Mouse (Mus musculus): ENCODE measurements around the gene Nuak1. TPM values are rescaled to one million over a fixed set of nuclear protein-coding genes. Genes with fewer than 3 reads are reported as not detected.

Nuak1 gene
- polyA plus RNA-seq, 1 experiment from 2014 or later, result 5.5 TPM

DNA sequence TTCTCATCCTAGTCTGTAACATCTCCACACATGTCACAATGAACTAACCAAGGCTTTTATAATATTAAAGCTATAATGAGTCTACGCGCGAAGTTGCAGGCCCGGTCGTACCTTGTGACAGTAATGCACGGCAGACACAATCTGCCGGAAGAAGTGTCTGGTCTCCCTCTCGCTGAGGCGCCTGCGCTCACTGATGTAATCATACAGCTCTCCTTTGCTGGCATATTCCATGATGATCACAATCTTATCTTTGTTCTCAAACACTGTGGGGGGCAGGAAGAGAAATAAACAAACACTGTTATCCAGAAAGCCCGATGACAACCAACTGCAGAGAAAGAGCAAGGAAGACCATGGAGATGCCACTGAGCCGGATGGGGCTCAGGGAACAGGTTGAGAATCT, 46.5 kb downstream of the Nuak1 start:
- no peaks in the 10 kb centered on the region for H3K27me3 ChIP-seq (ENCODE audit: control insufficient read depth, insufficient read depth, low read depth, low read length)
- H3K4me2 ChIP-seq (ENCODE audit: low read length), result no peak overlapping the region
- no peak for ATAC-seq
- no peak overlapping the region for H3K9ac ChIP-seq (ENCODE audit: low read depth, low read length)
- H3K9me3 ChIP-seq (replicated peaks; ENCODE audit: control insufficient read depth, low read length, poor library complexity, severe bottlenecking), result no peaks in the 10 kb centered on the region
- 78% methylated on average over 12 of the region's 12 CpGs for WGBS
- H3K27ac ChIP-seq (ENCODE audit: low read length), result no peak overlapping the region
- H3K36me3 ChIP-seq (ENCODE audit: control insufficient read depth, insufficient read depth, low read length), result no peaks in the 10 kb centered on the region
- H3K4me1 ChIP-seq (ENCODE audit: control insufficient read depth, insufficient read depth, low read length), result peaks cover 17% of the 10 kb centered on the region; the same call in 1 of the 2 replicates
- no peak overlapping the region for H3K4me3 ChIP-seq (ENCODE audit: low read depth, low read length)

DNA sequence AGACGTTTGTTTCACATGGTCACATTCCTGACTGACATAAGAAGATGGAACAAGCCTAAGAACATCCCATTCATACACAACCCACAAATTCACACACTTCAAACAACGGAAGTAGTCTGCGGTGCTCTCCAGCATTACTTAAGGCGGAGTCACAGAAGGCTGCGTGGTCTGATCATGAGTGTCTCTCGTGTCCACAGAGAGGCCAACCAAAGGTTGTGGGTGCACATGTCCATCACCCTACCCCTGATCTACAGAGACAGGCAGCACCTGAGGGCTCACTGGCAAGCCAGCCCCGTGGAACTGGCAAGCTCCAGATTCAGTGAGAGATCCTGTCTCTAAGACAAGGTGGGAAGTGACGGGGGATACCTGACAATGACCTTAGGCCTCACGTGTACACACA, 47.0 kb downstream of the Nuak1 start:
- no peaks in the 10 kb centered on the region for H3K27me3 ChIP-seq (ENCODE audit: control insufficient read depth, insufficient read depth, low read depth, low read length)
- H3K9me3 ChIP-seq (replicated peaks; ENCODE audit: control insufficient read depth, low read length, poor library complexity, severe bottlenecking), result no peaks in the 10 kb centered on the region
- ATAC-seq, result no peak
- no peak overlapping the region for H3K27ac ChIP-seq (ENCODE audit: low read length)
- H3K4me2 ChIP-seq (ENCODE audit: low read length), result no peak overlapping the region
- no peak overlapping the region for H3K4me3 ChIP-seq (ENCODE audit: low read depth, low read length)
- peaks cover 20% of the 10 kb centered on the region for H3K4me1 ChIP-seq (ENCODE audit: control insufficient read depth, insufficient read depth, low read length)
- H3K36me3 ChIP-seq (ENCODE audit: control insufficient read depth, insufficient read depth, low read length), result no peaks in the 10 kb centered on the region
- 73% methylated on average over 9 of the region's 9 CpGs for WGBS
- H3K9ac ChIP-seq (ENCODE audit: low read depth, low read length), result no peak overlapping the region

DNA sequence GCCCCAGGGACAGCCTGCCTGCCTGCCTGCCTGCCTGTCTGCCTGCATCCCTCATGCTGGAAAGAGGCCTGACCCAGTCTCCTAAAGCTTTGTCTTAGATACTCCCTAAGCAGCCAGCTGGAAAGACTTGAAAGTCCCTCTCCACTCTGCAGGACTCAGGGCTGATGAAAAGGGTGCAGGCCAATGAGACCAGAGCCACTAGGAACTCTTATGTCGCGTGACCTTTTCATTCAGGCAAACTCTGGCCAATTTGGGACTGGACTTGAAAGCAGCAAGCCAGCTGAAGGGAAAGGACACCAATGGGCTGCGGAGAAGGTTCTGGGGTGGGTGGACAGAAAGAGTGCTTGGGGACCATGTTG, 47.7 kb downstream of the Nuak1 start:
- no peaks in the 10 kb centered on the region for H3K9me3 ChIP-seq (replicated peaks; ENCODE audit: control insufficient read depth, low read length, poor library complexity, severe bottlenecking)
- H3K4me1 ChIP-seq (ENCODE audit: control insufficient read depth, insufficient read depth, low read length), result peaks cover 27% of the 10 kb centered on the region
- H3K9ac ChIP-seq (ENCODE audit: low read depth, low read length), result no peak overlapping the region
- 0 out of 2 replicates have a peak overlapping the region, but pooled peaks have one; percentile 23 for H3K27ac ChIP-seq (ENCODE audit: low read length)
- H3K4me2 ChIP-seq (ENCODE audit: low read length), result peak overlapping the region; percentile 1; the same call in 1 of the 2 replicates
- H3K27me3 ChIP-seq (ENCODE audit: control insufficient read depth, insufficient read depth, low read depth, low read length), result no peaks in the 10 kb centered on the region
- peak; percentile 40; the same call in 1 of the 2 replicates for ATAC-seq
- no peaks in the 10 kb centered on the region for H3K36me3 ChIP-seq (ENCODE audit: control insufficient read depth, insufficient read depth, low read length)
- WGBS, result 38% methylated on average over 3 of the region's 3 CpGs
- no peak overlapping the region for H3K4me3 ChIP-seq (ENCODE audit: low read depth, low read length)

DNA sequence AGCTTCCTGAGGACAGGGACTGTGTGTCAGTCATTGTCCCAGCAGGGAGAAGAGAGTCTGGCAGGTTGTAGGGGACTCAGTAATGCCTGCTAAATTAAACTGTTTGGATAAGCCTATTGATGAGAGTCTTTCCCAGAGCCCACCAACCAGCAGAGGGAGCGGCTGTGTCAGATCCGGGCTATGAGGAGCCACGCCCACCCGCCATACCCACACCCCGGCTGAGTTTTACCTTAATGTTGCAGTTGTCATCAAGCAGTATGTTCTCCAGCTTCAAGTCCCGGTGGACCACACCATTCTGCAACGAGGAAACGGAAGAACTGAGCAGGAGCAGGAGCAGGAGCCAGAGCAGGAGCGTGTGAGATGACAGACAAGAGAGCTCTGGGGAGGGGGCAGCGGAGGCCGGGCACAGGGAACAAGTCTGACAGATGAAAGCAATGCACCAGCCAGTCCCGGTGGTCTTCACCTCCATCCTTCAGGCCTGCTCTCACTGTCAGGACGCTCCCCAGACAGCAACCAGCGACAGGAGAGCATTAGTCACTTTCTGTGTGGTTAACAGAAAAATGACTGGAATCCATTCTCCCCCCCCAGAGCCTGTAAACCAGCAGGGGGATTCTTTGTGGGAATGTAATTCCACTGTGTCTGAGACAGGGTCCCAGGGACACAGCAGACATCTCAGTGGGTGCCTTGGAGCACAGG, 48.2 kb downstream of the Nuak1 start:
- Histone ChIP-seq H3K4me3 (ENCODE audit: low read depth, low read length) (no peak overlapping the region), H3K9me3 (replicated peaks; ENCODE audit: control insufficient read depth, low read length, poor library complexity, severe bottlenecking) (no peaks in the 10 kb centered on the region), H3K9ac (ENCODE audit: low read depth, low read length) (no peak overlapping the region), H3K27ac (ENCODE audit: low read length) (peak overlapping the region; percentile 23; the same call in 1 of the 2 replicates), H3K4me1 (ENCODE audit: control insufficient read depth, insufficient read depth, low read length) (peaks cover 27% of the 10 kb centered on the region), H3K36me3 (ENCODE audit: control insufficient read depth, insufficient read depth, low read length) (no peaks in the 10 kb centered on the region), H3K27me3 (ENCODE audit: control insufficient read depth, insufficient read depth, low read depth, low read length) (no peaks in the 10 kb centered on the region), H3K4me2 (ENCODE audit: low read length) (peak overlapping the region; percentile 1; the same call in 1 of the 2 replicates)
- ATAC-seq, result 0 out of 2 replicates have a peak, but pooled peaks have one; percentile 7
- 15% methylated on average over 14 of the region's 14 CpGs for WGBS

DNA sequence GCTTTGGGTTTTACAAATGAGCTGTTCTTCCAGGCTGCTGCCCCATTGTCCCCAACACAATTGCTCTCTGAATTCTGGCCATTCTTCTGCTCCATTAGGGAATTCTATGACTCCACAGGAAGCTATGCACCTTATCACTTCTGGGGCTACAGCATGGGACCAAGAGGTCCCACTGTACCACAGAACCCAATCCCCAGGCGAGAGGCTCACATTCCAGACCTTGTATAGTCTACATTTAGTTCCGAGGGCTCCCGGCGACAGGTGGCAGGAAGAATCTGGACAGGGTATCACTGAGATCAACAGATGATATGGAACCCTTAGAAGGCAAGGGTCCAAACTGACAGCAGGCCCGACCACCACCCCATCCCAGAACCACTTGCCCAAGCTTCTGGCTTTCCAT, 50.7 kb downstream of the Nuak1 start:
- ATAC-seq, result no peak
- H3K4me1 ChIP-seq (ENCODE audit: control insufficient read depth, insufficient read depth, low read length), result peaks cover 28% of the 10 kb centered on the region
- H3K9me3 ChIP-seq (replicated peaks; ENCODE audit: control insufficient read depth, low read length, poor library complexity, severe bottlenecking), result no peaks in the 10 kb centered on the region
- no peak overlapping the region for H3K9ac ChIP-seq (ENCODE audit: low read depth, low read length)
- no peak overlapping the region for H3K27ac ChIP-seq (ENCODE audit: low read length)
- H3K4me2 ChIP-seq (ENCODE audit: low read length), result no peak overlapping the region
- H3K27me3 ChIP-seq (ENCODE audit: control insufficient read depth, insufficient read depth, low read depth, low read length), result no peaks in the 10 kb centered on the region
- 57% methylated on average over 5 of the region's 5 CpGs for WGBS
- H3K4me3 ChIP-seq (ENCODE audit: low read depth, low read length), result no peak overlapping the region
- no peaks in the 10 kb centered on the region for H3K36me3 ChIP-seq (ENCODE audit: control insufficient read depth, insufficient read depth, low read length)

DNA sequence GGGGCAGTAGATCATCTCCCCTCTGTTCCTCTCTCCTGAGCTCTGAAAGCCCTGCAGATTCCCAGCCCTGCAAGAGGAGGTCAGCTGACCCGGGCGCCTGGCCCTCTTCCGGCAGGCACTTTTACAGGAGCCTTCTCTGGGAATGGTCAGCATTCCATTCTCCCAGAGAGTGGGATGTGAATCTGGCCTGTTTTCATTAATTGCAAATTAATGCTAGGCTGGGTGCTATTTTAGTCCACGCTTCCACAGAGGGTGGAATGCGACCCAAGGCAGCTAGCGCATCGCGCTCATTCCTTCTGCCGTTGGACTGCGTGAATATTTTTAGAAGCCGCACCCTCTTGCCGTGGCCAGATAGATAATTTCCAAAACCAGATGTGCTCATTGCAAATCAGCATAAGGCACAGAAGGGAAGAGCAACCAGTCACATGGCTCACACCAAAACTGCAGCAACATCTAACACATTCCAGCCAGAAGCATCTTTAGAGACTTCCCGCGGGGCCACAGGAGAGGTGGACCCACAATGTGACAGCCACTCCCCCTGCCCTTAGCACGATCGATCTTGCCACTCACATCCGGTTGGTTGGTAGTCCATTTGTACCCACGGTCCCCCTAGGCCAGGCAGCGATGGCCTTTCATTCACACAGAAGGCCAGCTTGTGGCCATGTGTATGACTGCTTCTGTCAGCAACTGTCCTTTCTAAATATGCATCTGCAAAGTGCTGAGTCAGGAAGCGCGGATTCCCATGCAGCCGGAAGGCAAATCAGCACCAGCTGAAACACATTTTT, 51.8 kb downstream of the Nuak1 start:
- Histone ChIP-seq H3K27ac (ENCODE audit: low read length) (peak overlapping the region; percentile 48; the same call in 1 of the 2 replicates), H3K27me3 (ENCODE audit: control insufficient read depth, insufficient read depth, low read depth, low read length) (no peaks in the 10 kb centered on the region), H3K36me3 (ENCODE audit: control insufficient read depth, insufficient read depth, low read length) (no peaks in the 10 kb centered on the region), H3K9me3 (replicated peaks; ENCODE audit: control insufficient read depth, low read length, poor library complexity, severe bottlenecking) (no peaks in the 10 kb centered on the region), H3K4me1 (ENCODE audit: control insufficient read depth, insufficient read depth, low read length) (peaks cover 35% of the 10 kb centered on the region), H3K4me2 (ENCODE audit: low read length) (no peak overlapping the region), H3K4me3 (ENCODE audit: low read depth, low read length) (no peak overlapping the region), H3K9ac (ENCODE audit: low read depth, low read length) (no peak overlapping the region)
- no peak for ATAC-seq
- 49% methylated on average over 22 of the region's 22 CpGs for WGBS

DNA sequence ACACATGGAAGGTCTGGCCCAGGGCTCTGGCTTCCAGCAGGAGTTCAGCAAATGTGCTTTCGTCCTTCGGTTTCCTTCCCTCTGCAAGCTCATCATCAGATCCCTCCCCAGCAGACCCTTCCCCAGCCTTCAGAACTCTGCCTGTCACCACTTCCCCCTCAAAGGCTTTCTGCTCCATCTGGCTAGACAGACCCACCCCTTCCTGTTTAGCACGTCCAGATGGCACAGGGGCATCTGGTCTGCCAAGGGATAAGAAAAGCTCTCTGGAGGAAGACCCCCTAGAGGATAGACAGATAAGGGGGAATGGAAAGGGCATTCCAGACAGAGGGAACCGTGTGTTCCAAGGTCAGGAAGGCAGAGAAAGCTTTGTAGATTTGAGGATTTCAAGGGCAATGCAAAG, 53.1 kb downstream of the Nuak1 start:
- no peaks in the 10 kb centered on the region for H3K36me3 ChIP-seq (ENCODE audit: control insufficient read depth, insufficient read depth, low read length)
- 32% methylated on average over 4 of the region's 4 CpGs for WGBS
- H3K4me2 ChIP-seq (ENCODE audit: low read length), result no peak overlapping the region
- H3K4me1 ChIP-seq (ENCODE audit: control insufficient read depth, insufficient read depth, low read length), result peaks cover 36% of the 10 kb centered on the region
- H3K27me3 ChIP-seq (ENCODE audit: control insufficient read depth, insufficient read depth, low read depth, low read length), result no peaks in the 10 kb centered on the region
- no peak overlapping the region for H3K9ac ChIP-seq (ENCODE audit: low read depth, low read length)
- ATAC-seq, result no peak
- no peak overlapping the region for H3K4me3 ChIP-seq (ENCODE audit: low read depth, low read length)
- no peak overlapping the region for H3K27ac ChIP-seq (ENCODE audit: low read length)
- H3K9me3 ChIP-seq (replicated peaks; ENCODE audit: control insufficient read depth, low read length, poor library complexity, severe bottlenecking), result no peaks in the 10 kb centered on the region

DNA sequence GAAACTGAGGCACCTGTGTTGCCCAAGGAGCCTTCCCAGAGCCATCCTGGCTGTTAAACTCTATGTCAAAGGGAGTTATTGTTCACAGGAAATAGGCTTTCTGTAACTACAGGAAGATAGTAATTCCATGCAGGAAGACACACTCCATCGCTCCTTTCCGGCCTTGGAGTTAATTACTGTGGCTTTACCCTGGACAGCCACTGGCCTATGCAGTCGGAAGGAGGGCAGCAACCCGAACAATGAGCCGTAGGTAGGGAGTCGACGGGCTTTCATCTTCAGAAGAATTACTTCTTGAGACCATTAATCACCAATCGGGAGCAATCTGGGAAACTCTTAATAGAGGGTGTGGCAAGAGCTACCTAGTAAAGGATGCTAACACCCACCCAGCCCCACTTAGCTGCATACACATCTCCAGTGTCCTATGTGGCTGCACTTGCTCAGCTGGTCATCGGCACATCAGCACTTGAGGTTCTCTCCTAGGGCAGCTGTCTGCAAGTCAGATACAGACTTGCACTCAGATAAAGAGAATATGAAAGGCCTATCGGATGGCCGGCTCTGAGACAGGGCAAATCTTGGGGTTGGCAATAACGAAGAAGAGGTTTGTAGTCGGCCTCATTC, 53.7 kb downstream of the Nuak1 start:
- ATAC-seq, result no peak
- H3K27ac ChIP-seq (ENCODE audit: low read length), result no peak overlapping the region

DNA sequence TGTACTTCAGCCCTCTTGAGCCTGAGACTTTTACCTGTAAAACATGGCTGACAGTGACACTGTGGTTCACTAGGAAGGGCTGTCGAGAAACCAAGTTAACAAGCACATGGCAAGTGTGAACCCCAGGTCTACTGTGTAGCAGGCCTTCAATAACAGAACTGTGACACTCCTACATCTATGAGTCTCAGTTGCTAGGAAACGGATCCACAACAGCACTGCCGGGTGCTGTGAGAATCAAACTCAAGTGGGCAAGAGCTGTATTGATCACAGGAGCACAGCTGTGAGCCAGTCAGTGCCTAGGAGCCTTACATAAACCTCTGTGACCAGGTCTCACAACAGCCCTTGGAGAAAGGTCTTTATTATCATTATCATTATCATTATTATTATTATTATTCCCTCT, 54.2 kb downstream of the Nuak1 start:
- 47% methylated on average over 3 of the region's 3 CpGs for WGBS
- Histone ChIP-seq H3K27me3 (ENCODE audit: control insufficient read depth, insufficient read depth, low read depth, low read length) (no peaks in the 10 kb centered on the region), H3K4me1 (ENCODE audit: control insufficient read depth, insufficient read depth, low read length) (peaks cover 36% of the 10 kb centered on the region), H3K4me3 (ENCODE audit: low read depth, low read length) (no peak overlapping the region), H3K36me3 (ENCODE audit: control insufficient read depth, insufficient read depth, low read length) (no peaks in the 10 kb centered on the region), H3K4me2 (ENCODE audit: low read length) (no peak overlapping the region), H3K9me3 (replicated peaks; ENCODE audit: control insufficient read depth, low read length, poor library complexity, severe bottlenecking) (no peaks in the 10 kb centered on the region), H3K27ac (ENCODE audit: low read length) (no peak overlapping the region), H3K9ac (ENCODE audit: low read depth, low read length) (no peak overlapping the region)
- ATAC-seq, result no peak

More for the DNA sequence above, 53.7 kb downstream of the Nuak1 start:
- H3K9me3 ChIP-seq (replicated peaks; ENCODE audit: control insufficient read depth, low read length, poor library complexity, severe bottlenecking), result no peaks in the 10 kb centered on the region
- no peak overlapping the region for H3K9ac ChIP-seq (ENCODE audit: low read depth, low read length)
- no peak overlapping the region for H3K4me3 ChIP-seq (ENCODE audit: low read depth, low read length)
- H3K4me2 ChIP-seq (ENCODE audit: low read length), result no peak overlapping the region
- H3K27me3 ChIP-seq (ENCODE audit: control insufficient read depth, insufficient read depth, low read depth, low read length), result no peaks in the 10 kb centered on the region
- WGBS, result 59% methylated on average over 13 of the region's 13 CpGs
- peaks cover 36% of the 10 kb centered on the region for H3K4me1 ChIP-seq (ENCODE audit: control insufficient read depth, insufficient read depth, low read length)
- H3K36me3 ChIP-seq (ENCODE audit: control insufficient read depth, insufficient read depth, low read length), result no peaks in the 10 kb centered on the region
